Mouse (Mus musculus): ENCODE results near the gene Otub2.

DNA sequence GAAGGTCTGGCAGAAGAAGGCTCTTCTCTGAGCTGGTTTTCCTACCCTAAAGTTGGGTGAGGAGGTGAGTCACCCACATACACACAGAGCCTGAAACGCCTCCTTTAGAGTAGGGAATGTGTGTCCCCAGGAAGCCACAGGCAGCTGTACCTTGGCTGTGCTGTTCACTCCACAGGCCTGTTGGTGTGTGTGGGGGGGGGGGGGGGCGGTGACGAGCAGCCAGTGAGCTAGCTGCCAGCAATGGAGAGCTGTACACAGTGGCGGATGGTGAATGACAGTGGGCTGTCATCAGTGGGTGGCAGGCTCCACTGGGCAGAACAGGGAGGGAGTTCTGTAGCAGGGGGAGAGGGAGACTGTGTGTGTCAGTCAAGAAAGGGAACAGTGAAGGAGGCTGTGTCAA, 11.7 kb upstream of the Otub2 start:
- TF ChIP-seq CTCF (IDR thresholded peaks at IDR 0.05; ENCODE audit: low read depth, low read length) (no peak), TAL1 (conservative IDR thresholded peaks at IDR 0.05; ENCODE audit: low read depth, low read length) (no peak), GATA1 (IDR thresholded peaks at IDR 0.05; ENCODE audit: borderline replicate concordance, low read length) (no peak), POLR2AphosphoS5 (IDR thresholded peaks at IDR 0.05; ENCODE audit: insufficient replicate concordance, low read depth, low read length) (no peak)

Measured in G1E (cell line).